Mouse (Mus musculus) A20 (cell line): Measurements from ENCODE around the gene Mink1.
A peak's percentile ranks its signal among the peaks of the same experiment; 100 is the strongest.

Experiments
- DNase-seq: peaks from one replicate; pipeline ENCODE4 v3.0.0-alpha.2; 2011; ENCODE audit warnings: low read depth, low spot score

Mink1 gene

DNA sequence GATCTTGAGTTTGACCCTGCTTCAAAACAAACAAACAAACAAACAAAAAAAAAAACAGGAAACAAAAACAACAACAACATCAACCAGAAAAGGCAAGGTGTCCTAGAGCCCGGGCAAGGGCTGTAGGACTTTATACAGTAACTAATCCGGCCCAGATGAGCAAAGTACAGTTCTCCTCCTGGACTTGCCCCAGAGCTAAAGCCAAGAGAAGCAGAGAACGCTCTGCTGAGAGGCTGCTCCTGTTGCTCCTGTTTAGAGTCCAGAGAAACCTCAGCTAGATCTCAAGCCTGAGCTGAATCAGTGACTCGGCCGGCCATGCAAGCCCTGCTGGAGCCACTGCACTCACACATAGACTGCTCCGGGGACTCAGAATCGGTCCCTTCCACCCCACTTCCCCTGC is 67.4 kb downstream of the Mink1 start:
- DNase-seq, result no peak

DNA sequence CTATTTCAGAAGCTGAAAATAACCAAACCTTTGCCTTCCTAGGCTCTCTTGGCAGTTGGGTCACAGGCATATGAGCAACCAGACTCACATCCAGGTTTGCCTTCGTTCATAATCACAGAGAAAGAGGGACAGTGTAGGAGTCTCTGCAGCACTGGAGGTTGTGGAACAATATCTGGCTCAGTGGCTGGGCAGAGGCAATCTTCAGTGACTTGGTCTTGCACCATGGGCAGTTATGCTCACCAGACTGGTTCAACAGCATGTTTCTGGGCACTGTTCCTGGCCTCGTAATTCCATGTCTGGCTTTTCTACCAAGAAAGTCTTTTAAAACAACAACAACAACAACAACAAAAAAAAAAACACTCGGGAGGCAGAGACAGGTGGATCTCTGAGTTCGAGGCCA is 72.9 kb downstream of the Mink1 start:
- DNase-seq, result no peak

DNA sequence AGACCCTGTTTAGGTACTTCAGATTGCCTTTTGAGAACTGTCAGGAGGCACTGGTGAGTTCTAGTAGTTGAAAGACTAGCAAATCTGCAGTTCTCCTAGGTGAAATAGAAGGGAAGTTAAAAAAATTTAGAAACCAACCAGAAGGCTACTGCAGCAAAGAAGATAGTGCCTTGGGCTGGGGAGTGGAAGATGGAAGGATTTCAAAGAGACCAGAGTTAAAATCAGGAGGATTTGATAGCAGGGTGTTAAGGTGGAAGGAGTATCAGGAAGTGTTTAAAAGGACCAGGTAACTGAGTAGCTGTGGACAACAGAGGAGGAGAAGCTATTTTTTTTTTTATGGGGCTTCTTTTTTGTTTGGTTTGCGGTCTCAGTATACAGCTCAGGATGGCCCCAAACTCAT is 75.1 kb downstream of the Mink1 start:
- no peak for DNase-seq

DNA sequence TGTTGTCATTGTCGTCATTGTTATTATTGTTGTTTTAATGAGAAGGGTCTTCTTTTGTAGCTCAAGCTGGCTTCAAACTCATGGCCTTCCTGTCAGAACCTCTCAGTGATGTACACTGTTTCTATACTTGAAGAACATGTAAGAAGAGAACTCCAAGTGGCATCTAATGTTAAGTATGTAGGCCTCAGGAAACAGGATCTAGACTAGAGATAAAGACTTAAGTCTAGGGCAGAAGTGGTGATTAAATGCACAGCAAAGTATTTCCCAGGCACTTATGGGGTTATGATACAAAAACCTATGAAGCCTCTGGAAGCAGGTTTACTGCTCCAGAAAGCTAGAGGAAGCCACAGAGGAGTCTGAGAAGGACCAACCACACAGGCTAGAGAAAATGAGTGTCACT is 75.6 kb downstream of the Mink1 start:
- DNase-seq, result no peak

DNA sequence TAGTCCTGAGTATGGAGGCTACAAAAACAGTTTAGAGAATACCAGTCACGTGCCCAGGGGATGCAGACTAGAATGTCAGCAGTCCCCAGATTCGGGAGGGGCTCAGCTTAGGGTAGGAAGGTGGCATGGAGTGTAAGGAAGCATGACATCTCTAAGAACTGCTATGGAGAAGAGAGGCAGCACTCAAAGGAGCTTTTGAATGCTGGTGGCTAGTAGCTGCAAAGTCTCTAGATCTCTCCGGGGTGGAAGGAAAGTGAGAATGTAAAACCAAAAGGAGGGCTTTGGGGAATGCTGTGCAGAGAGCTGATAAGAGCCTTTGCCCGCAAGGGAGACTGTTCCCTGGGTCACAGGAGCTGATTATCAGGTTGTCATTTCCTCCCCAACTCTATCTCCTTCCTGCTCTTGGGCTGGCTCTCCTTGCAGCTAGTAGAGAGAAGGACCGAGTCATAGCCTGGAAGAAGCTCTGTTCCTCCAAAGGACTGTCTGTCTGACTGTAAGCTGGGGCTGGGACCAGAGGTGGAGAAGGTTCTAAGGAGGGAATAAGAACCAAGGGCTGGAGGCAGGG is 76.1 kb downstream of the Mink1 start, which contains the start of gene Gp1ba:
Gene Gp1ba, plus strand, starts transcription at position 409 of the 565 bp plus-strand sequence.
- no peak for DNase-seq

DNA sequence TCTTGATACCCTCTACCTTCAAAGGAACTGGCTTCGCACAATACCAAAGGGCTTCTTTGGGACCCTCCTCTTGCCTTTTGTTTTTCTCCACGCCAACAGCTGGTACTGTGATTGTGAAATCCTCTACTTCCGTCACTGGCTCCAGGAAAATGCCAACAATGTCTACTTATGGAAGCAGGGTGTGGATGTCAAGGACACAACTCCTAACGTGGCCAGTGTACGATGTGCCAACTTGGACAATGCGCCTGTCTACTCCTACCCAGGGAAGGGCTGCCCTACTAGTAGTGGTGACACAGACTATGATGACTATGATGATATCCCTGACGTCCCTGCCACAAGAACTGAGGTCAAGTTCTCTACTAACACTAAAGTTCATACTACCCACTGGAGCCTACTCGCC is 77.3 kb downstream of the Mink1 start:
- DNase-seq, result no peak

DNA sequence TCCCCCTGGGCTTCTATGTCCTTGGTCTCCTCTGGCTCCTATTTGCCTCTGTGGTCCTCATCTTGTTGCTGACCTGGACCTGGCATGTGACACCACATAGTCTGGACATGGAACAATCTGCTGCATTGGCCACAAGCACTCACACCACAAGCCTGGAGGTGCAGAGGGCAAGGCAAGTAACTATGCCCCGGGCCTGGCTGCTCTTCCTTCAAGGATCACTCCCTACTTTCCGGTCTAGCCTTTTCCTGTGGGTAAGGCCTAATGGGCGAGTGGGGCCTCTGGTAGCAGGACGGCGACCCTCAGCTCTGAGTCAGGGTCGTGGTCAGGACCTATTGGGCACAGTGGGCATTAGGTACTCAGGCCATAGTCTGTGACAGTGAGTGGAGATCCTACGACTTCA is 78.6 kb downstream of the Mink1 start:
- DNase-seq, result no peak

DNA sequence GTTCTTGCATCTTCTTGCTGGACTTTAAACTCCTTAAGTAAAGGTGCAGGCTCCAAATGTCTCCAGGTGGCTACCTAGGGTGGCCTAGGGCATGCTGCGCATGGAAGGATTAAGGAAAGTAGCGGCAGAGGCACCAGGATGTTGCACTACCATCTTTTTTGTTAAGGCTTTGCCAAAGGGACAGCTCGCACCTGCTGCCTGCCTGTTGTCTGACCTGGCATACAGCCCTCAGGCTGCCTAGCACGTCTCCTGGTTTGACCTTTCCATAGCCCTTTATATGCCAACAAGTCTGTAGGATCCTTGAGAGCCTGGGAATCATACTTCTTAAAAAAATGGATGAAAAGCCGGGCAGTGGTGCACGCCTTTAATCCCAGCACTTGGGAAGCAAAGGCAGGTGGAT is 80.4 kb downstream of the Mink1 start:
- no peak for DNase-seq

DNA sequence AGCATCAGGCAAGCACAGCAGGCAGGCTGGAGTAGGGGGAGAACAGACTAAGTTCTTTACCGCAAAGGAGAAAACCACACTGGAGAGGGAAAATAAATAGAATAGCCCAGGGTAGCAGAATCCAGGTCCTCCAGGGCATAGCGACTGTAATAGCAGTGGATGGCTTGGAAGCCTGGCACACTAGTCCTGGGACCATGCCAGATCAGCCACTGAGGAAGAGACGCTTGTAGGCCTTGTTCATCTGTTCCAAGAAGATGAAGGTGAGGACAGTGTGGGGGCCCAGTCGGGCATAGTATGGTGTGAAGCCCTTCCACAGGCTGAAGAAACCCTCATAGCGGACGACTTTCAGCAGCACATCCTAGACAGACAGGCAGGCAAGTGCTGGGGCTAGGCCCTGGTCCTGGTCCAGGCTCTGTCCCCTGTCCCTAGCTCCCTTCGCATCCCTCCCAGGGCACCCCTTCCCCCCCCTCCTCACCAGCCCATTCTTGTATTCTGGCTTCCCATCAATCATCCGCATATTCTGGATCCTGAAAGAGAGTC is 82.0 kb downstream of the Mink1 start:
- DNase-seq, result no peak

DNA sequence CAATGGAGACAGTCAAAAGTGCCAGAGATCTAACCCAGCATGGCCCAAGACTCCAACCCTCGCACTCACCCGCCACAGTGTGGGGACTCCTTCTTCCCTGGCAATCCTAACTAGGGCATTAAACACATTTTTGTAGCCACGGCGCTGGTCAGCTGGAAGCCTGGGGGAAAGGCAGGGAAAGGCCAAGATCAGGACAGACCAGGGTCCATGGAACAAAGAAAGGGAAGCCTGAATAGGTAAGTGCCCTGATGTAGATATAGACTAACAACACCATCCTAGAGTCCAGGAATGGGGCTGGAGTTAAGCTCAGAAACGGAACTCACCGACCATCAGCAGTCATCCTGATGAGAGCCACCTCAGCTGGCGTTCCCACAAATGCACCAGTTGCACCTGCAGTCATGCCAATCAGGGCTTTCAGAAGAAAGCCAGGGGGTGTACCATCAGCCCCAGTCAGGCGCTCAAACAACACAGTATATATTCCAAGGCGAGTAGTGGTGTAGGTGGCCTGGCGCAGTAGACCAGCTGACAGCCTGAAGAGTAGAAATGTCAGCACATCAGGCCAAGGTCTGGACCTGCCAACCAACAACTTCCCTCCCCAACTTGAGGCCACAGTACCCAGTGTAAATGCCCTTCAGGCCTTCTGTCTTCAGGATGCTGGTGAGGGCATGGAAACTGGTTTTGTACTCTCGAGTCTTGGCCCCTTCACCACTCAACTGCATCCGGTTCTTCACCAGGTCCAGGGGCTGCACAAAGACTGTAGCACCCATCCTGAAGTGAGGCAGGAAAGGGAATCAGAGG is 83.0 kb downstream of the Mink1 start:
- no peak for DNase-seq

DNA sequence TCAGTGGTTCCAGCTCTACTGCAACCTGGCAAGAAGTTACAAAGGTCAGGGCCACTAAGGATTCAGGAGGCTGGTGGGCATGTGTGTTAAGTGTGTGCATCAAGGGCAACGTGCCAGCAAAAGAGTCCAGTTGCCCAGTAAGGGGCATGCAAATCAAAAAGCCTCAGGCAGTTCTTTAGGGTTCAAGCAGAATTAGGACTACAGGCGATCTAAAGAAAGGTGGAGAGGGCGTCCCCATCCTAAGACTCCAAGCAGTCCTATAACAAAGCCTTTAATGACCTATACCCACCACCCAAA is 83.5 kb downstream of the Mink1 start:
- no peak for DNase-seq

DNA sequence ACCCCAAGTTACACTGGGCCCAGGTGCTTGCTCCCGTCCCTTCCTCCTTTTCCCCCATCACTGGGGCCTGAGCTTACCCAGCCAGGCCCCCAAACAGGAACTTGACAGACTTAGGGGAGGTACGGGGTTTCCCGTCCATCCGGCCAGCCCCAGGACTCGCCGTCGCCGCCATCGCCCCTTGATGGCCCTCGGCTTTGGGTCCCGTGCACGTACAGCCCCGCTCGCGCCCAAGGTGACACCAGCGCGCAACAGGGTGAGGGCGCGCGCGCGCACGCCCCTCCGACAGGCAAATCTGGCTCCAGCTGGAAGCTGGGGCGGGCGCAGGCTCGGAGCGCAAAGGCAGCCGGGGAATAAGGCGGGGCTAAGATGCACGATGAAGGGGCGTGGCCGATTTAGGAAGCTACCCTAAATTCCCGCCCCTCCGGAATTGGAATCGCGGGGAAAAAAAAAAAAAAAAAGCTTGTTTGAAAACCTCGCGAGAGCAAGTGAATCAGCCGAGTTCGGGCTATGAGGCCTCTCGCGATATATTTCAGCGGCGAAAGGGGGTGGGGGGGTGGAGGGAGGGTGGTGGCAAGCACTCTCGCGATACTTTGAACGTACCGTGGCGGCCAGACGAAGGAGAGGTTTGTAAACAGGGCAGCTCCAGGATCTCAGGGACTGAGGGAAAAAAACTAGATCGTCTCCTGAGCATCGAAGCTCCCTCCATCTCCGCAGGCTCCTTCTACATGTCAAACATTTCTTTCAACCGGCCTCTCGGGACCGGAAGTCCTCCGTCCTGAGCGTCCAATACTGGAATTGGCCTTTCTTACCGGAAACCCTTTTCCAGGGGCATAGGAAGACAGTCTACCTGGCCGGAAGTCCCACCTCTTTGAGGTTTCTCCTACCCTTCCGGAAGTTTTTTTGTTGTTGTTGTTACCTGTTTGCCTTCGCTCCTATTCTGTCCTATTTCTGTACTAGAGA is 84.3 kb downstream of the Mink1 start, which contains the start of the genes Rnf167 and Slc25a11:
Gene Rnf167, plus strand, starts transcription at position 545 of the 960 bp plus-strand sequence.
Gene Slc25a11, minus strand, starts transcription at position 789 of the 960 bp plus-strand sequence.
- DNase-seq, result peak; percentile 100

DNA sequence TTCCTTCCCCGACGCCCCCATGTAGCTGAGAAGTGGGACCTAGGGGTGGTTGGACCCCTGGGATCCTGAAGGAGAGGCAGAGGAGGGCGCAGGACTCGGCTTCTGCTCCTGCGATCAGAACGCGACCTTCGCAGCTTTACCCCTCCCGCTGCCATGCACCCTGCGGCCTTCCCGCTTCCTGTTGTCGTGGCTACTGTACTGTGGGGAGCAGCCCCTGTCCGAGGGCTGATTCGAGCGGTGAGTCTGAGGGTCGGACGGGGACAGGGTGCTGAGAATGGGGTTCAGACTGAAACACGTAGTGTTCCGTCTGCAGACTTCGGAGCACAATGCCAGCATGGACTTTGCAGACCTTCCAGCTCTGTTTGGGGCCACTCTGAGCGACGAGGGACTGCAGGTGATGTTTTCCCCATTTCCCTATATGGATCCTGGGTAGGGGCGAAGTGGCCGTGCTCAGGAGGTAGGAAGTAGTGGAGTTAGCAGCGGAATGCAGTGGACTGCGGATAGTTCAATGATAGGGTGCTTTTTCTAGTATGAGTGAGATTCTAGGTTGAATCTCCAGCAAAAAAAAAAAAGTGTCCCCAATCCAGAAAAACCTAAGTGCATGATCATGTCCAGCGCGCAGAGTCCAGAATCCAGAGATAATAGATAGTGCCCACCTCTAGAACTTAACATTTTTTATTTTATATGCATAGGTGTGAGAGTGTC is 85.2 kb downstream of the Mink1 start:
- DNase-seq, result no peak

DNA sequence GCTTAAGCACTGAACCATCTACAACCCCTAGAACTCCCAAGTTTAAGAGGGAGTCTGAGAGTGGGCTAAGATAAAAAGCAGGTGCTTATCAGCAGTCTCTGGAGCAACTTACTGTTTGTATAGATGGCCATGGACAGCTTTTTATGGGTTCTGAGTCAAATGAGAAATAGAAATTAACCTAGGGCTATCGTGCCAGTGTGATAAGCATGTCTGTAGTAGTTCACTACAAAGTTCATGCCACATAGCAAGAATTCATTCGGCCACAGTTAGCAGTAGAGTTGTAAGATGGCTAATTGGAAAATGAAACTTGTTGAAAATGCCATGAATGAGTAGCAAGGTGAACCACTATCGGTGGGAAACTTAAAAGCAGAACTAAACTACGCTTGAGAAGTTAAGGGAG is 85.8 kb downstream of the Mink1 start:
- DNase-seq, result peak; percentile 76

DNA sequence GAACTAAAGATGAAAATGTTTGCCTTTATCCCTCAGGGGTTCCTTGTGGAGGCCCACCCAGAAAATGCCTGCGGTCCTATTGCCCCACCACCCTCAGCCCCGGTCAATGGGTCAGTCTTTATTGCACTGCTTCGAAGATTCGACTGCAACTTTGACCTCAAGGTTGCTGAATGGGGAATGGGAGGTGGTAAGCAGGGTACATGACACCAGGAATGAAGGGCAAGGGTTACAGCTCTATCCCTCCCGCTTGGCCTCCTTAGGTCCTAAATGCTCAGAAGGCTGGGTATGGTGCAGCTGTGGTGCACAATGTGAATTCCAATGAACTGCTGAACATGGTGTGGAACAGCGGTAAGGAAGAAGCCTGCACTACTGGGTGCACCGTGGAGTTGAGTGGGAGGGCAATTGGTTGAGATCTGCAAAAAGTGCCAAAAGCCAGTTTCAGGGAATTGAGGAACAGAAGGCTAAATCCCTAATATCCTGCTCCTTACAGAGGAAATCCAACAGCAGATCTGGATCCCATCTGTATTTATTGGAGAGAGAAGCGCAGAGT is 86.6 kb downstream of the Mink1 start:
- DNase-seq, result no peak

DNA sequence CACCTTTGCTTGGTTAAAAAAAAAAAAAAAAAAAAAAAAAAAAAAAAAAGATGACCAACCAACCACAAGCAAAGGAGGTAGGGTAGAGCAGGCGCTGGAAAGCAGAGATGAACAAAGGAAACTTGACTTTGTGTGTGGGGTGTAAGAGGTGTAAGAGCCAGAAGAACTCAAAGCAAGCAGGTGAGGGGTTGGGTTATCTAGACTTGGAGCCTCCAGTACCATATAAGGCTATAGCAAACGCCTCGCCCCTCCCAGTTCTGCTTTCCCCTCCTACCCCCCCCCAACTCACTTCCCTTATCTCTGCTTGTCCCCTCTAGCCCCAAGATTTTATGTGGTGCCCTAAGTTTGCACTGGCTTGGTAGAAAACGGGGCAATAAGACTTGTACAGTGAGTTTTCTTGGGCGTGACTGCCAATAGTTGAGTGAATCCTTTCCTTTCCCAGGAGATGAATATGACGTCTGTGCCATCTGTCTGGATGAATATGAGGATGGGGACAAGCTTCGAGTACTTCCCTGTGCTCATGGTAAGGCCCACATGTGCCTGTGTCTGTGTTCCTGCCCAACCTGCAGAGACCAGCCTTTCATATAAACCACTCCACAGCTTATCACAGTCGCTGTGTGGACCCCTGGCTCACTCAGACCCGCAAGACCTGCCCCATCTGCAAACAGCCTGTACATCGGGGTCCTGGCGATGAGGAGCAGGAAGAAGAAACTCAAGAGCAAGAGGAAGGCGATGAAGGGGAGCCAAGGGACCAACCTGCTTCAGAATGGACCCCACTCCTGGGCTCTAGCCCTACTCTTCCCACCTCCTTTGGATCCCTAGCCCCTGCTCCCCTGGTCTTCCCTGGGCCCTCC is 87.9 kb downstream of the Mink1 start:
- peak; percentile 91 for DNase-seq

DNA sequence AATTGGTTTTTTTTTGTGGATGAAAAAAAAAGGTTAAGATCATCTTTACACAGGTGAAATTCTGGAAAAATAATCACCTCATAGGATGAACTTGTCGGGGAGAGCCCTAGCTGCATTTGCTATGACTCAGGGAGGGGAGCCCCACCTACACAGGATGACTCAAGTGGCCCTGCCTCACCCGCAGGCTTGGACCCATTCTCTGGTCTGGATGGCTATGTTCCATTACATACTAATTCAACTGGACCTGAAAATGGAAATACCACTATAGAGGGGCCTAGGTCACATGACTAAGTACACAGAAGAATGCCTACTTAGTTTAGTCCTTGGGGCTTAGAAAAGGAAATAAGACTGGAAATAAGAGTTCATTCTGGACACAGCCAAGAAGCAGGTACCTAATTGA is 88.7 kb downstream of the Mink1 start:
- peak; percentile 47 for DNase-seq

DNA sequence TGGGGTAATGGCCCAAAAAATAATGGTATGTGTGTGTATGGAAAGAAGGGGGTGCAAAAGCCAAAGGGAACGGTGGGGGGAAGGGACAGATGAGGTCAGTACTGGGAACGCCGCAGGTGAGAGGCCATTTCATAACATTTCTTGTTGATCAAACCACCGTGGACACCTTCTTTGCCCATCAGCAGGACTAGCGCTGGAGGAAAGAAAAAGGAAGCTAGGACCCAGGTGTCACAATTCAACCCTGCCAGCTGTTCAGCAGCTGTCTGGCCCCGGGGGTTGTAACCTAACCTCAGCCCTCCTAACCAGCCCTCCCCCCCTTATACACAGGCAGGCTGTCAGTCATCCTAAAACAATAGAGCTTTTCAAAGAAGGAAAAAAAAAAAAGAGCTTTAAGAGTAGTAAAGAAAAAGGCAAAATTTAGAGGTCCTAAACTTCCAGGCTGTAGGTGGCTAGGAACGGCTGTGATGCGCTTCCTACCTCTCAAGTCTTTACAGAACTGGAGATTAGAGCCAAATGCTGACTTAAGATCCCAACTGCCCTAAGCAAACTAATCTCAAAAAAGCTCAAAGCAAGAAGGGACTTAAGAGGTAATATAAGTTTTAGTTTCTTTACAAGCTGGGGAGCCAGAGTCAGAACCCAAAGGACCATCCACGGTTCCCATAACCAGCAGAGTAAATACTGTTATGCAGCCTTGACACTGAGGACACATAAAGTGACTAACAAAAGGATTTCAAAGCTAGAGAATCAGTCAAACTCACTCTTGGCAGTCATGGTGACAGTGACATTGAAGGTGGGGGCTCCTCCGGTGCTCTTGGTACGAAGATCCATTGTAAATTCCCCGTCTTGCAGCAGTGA is 89.6 kb downstream of the Mink1 start:
- peak; percentile 84 for DNase-seq

DNA sequence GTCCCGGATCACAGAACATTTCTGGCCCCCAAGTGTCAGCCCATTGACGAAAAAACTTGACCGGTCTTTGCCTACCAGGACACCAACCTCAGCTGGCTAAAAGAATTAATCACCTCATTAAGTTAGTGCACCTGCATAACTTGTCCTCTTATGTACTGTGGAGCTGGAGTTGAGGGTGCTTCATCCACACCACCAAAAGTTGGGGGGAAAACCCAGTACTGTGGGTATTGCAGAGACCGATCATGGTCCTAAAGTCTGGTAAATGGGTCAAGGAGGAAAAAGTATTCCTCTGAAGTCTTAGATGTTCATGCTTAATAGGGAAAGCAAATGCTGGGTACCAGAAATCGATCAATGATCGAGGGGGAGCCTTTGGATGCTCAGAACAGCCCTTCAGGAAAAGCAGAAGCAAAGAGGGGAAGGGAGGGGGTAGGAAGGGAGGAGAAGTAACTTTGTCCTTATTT is 90.2 kb downstream of the Mink1 start:
- DNase-seq, result no peak
